Mouse (Mus musculus): ENCODE data around the gene Olfr1128.
"Not testable (repeated sequence)": the region's sequence is repeated elsewhere in the genome, so short reads cannot be mapped to it uniquely, and the experiment has no call there.

Gene Olfr1128

DNA sequence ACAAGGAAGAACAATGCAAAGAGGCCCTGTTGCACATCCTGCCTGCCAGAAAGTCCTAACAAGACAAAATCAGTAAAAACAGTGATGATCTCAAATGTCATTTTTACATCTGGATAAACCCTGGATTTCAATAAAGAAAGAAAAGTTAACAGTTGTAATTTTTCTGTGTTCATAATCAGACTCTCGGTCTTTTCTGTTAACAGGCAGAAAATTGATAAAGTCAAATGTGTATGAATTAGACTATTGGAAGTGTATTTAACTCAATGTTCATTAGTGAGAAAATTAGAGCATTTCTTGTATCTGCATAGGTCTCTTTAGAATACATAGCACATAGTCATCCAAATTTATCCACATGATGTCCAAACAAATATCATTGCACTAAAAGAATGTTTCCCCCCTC, at the start of gene Olfr1128:
Olfr1128 (minus strand) TSS at position 101 of the 400 bp plus-strand sequence.
- DNase-seq (ENCODE audit: low spot score in 2 of 2) = no peak

DNA sequence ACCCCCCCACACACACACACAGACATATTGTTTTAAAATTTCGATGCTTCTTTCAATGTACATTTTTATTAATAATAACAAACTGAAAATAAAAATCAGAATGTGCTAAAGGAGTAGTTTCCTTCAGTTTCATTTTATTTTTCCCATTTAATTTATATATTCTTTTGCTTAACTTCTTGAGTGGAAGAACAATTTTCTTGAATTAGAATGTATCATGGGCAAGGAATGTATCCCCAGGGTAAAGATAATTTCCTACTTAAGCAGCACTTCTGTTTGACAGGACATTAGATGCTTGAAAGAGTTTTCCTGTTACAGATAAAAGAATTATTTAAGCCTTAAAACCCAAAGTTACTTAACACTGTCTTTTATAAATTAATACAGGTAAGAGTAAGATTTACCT, 28.3 kb upstream of the Olfr1128 start, which contains the start of gene Olfr1129:
Olfr1129 (plus strand) TSS at position 301 of the 400 bp plus-strand sequence.
- DNase-seq (ENCODE audit: low spot score in 2 of 2) = not testable (repeated sequence)

DNA sequence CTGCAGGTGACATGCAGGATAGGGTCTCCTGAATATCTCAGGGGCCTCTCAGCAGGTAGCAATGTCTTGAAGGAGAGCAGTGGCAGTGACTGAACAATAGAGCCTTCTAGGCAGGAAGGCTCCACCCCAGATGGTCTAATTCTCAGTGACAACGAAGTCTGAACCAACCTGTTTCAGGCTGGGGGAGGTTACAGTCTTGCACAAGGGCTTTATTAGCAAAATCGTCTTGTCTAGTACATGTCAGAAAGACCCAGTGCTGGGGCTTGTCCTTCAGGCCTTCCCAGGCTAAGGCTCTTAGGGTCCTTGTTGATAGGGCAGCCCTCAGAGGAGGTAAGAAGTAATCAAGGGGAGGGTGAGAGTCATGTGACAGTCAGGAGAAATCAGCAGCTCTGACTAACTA, 10.5 kb downstream of the Olfr1128 start:
- DNase-seq (ENCODE audit: low spot score in 2 of 2) = no peak

DNA sequence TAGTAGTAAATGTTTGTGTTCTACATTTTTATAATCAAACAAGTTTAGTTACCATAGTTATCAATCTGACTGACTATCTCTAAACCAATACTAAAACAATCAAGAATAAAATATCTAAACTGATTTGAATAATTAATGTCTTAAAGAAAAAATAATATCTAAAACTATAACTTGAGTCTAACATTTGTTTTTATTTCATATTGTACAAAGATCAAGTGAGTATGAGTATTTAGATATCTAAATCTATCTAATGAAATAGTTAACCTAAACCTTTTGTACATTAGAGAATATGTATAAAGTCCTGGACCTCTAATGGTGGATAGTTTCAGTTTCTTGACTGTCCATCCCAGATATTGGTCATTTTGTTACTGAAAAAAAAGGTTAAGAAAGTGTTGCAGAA, 13.8 kb downstream of the Olfr1128 start, which contains the start of gene Olfr153:
Olfr153 (plus strand) TSS at position 301 of the 400 bp plus-strand sequence.
- no peak for DNase-seq (ENCODE audit: low spot score in 2 of 2)

DNA sequence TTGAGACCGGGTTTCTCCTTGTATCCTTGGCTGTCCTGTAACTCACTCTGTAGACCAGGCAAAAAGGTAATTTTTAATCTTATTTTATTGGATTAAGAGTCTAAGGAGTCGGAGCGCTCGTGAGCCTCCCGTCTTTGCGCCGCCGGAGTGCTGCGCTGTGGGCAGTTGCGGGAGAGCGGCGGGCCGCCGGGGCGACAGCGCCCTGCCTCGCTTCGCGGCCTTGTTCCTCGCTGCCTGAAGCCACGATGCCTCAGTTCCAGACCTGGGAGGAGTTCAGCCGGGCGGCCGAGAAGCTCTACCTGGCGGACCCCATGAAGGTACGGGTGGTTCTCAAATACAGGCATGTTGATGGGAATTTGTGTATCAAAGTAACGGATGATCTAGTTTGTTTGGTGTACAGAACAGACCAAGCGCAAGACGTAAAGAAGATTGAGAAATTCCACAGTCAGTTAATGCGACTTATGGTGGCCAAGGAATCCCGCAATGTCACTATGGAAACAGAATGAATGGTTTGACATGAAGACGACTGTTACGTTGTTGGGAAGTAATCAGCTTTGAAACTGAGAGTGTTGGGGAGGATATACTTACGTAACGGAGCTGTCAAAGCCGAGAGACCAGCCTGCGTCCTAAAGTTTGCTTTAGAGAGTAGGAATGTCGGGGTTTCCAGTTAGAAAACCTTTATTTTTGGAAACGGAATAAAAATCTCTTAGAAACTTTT, 19.3 kb downstream of the Olfr1128 start:
- DNase-seq (ENCODE audit: low spot score in 2 of 2) = not testable (repeated sequence)

DNA sequence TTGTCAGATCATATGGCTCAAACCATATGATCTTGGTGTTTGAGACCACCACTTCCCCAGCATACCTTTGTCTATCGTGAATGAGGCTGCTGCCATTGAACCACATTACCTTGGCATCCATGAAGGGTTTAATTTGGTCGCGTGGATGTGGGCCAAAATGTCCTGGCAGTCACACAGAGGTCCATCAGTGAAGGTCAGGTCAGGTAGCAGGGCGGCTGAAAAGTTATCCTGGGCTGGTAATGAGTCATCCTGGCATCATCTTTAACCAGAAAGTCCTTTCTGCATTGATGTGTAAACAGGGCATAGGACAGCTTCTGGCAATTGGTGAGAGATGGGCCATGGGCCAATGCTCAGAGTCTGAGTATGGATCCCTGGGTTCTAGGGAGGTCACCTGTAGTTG, 24.7 kb downstream of the Olfr1128 start:
- no peak for DNase-seq (ENCODE audit: low spot score in 2 of 2)

DNA sequence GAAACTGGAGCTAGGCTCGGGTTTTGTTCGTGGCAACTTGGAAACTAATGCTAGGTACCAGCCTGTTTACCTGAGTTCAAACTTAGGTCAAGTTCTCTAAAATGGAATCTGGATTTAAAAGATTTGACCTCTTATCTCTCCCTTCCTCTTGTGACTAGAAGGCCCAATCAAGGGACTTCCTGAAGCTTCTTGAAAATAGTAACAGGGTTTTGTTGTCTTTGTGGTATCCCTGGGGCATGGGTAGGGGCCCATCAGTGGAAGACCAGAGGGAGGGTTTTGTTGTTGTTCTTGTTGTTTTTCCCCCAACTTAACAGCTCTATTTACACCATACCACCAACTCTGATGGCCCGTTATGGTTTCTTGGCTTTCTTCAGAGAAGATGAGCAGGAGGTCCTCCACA, 28.8 kb downstream of the Olfr1128 start:
- no peak for DNase-seq (ENCODE audit: low spot score in 2 of 2)

DNA sequence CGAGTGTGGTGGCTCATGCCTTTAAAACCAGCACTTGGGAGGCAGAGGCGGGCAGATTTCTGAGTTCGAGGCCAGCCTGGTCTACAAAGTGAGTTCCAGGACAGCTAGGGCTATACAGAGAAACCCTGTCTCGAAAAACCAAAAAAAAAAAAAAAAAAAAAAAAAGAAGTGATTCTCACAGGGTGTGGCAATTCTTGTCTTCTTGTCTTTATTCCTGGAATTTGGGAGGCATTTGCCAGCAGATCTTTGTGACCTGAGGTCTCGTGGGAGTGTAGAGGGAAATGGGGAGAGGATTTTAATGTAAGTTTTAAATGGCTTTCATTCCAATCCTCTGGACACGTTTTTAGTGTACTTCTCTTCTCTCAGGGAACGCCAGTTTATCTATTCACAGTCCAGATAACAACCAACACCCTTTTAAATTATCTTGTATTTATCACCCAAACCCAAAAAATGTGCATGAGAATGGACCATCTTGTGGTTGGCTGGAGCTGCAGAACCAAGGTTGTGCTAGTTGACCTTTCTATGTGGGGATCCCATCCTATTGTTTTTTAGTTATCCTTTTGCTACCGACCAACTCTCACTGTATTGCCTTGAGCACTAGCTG, 29.8 kb downstream of the Olfr1128 start:
- DNase-seq (ENCODE audit: low spot score in 2 of 2) = no peak

DNA sequence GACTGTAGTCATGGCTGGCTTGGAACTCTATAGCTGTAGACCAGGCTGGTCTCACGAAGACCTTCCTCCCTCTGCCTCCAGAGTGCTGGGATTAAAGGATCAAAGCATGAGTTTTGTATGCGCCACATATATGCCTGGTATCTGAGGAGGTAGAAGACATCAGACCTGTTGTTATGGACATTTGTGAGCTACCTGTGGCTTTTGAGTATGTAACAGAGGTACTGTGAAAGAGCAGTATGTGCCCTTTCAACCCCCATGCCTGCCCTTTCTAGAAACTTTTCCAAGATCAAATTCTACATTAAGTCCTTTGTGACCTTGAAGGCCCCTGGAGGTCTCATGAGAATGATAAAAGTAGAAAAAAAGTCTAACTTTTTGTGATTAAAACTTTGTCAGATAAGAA, 30.3 kb downstream of the Olfr1128 start:
- no peak for DNase-seq (ENCODE audit: low spot score in 2 of 2)

DNA sequence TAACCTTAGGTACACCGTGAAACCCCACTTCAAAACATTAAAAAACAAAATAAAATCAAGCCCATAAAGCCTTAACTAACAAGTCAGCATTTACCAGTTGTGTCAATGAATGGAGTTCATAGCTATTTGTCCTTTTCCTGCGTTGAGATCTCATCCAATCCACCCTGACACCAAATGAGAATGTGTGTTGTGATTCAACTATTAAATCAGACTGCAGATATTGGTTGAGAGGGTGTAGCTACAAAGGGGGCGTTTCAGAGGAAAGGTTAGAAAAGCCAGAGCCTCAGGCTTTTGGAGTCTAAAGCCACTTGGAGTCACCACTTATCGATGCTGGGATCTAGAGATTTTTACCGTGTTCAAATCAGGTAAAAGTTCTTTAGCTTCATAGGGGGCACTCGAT, 39.1 kb downstream of the Olfr1128 start, which contains the start of gene Pramel6:
Pramel6 (plus strand) TSS at position 301 of the 400 bp plus-strand sequence.
- no peak for DNase-seq (ENCODE audit: low spot score in 2 of 2)

DNA sequence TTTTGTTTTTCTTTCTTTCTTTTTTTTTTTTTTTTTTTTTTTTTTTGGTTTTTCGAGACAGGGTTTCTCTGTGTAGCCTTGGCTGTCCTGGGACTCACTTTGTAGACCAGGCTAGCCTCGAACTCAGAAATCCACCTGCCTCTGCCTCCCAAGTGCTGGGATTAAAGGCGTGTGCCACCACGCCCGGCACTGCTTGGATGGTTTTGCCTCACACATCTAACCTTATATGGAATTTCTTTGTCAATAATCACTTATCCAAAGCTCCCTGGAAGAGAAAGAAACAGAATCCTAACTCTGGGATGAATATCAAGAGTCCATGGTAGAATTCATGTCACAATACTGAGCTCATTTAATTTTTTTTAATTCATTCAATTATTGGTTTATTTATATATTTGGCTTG, 48.3 kb downstream of the Olfr1128 start, which contains the start of gene Pramel7:
Pramel7 (minus strand) TSS at position 101 of the 400 bp plus-strand sequence.
- DNase-seq (ENCODE audit: low spot score in 2 of 2) = not testable (repeated sequence)

Measured in natural killer cell, adult 2 months (primary cell).